Mouse (Mus musculus): ENCODE results near the gene Eya2.

Eya2 gene

GRCm38 (mm10) chr2:165717182-165718176 lies 122.6 kb downstream of the Eya2 start:
- DNase-seq (ENCODE audit: low spot score in 2 of 2), result no peak

GRCm38 (mm10) chr2:165719382-165719781 lies 124.5 kb downstream of the Eya2 start:
- DNase-seq (ENCODE audit: low spot score in 2 of 2), result no peak

GRCm38 (mm10) chr2:165721941-165722340 lies 127.1 kb downstream of the Eya2 start:
- no peak for DNase-seq (ENCODE audit: low spot score in 2 of 2)

- DNase-seq (ENCODE audit: low spot score in 2 of 2), result no peak
Observed at GRCm38 (mm10) chr2:165732552-165733238, 137.9 kb downstream of the Eya2 start.

- DNase-seq (ENCODE audit: low spot score in 2 of 2), result no peak
Observed at GRCm38 (mm10) chr2:165733701-165734100, 138.9 kb downstream of the Eya2 start.

GRCm38 (mm10) chr2:165736297-165736696 lies 141.5 kb downstream of the Eya2 start:
- DNase-seq (ENCODE audit: low spot score in 2 of 2), result no peak

GRCm38 (mm10) chr2:165740381-165740780 lies 145.5 kb downstream of the Eya2 start:
- DNase-seq (ENCODE audit: low spot score in 2 of 2), result no peak

- no peak for DNase-seq (ENCODE audit: low spot score in 2 of 2)
Observed at GRCm38 (mm10) chr2:165740982-165741381, 146.2 kb downstream of the Eya2 start.

- DNase-seq (ENCODE audit: low spot score in 2 of 2), result no peak
Observed at GRCm38 (mm10) chr2:165741526-165742050, 146.8 kb downstream of the Eya2 start.

- DNase-seq (ENCODE audit: low spot score in 2 of 2), result no peak
Observed at GRCm38 (mm10) chr2:165742210-165742786, 147.5 kb downstream of the Eya2 start.

- no peak for DNase-seq (ENCODE audit: low spot score in 2 of 2)
Observed at GRCm38 (mm10) chr2:165745306-165746098, 150.7 kb downstream of the Eya2 start.

GRCm38 (mm10) chr2:165747975-165748374 lies 153.1 kb downstream of the Eya2 start:
- DNase-seq (ENCODE audit: low spot score in 2 of 2), result no peak

- DNase-seq (ENCODE audit: low spot score in 2 of 2), result no peak
Observed at GRCm38 (mm10) chr2:165748426-165748825, 153.6 kb downstream of the Eya2 start.

- no peak for DNase-seq (ENCODE audit: low spot score in 2 of 2)
Observed at GRCm38 (mm10) chr2:165751068-165751467, 156.2 kb downstream of the Eya2 start.

- DNase-seq (ENCODE audit: low spot score in 2 of 2), result no peak
Observed at GRCm38 (mm10) chr2:165752704-165753103, 157.9 kb downstream of the Eya2 start.

GRCm38 (mm10) chr2:165757799-165758198 lies 163.0 kb downstream of the Eya2 start:
- no peak for DNase-seq (ENCODE audit: low spot score in 2 of 2)

- DNase-seq (ENCODE audit: low spot score in 2 of 2), result no peak
Observed at GRCm38 (mm10) chr2:165758534-165758933, 163.7 kb downstream of the Eya2 start.

- DNase-seq (ENCODE audit: low spot score in 2 of 2), result no peak
Observed at GRCm38 (mm10) chr2:165759421-165759985, 164.7 kb downstream of the Eya2 start.

- DNase-seq (ENCODE audit: low spot score in 2 of 2), result no peak
Observed at GRCm38 (mm10) chr2:165768805-165769358, 174.1 kb downstream of the Eya2 start.

- no peak for DNase-seq (ENCODE audit: low spot score in 2 of 2)
Observed at GRCm38 (mm10) chr2:165769375-165769948, 174.6 kb downstream of the Eya2 start.

Measured in spleen, postnatal 14 days (tissue).